Mouse (Mus musculus) forebrain, embryonic 10.5 days (tissue): Measurements from ENCODE around the gene Rsf1. TPM values are rescaled to one million over a fixed set of nuclear protein-coding genes. Genes with fewer than 3 reads are reported as not detected.

Source experiments
- DNase-seq: peaks from one replicate; pipeline ENCODE4 v3.0.0-alpha.2; 2017; ENCODE audit warnings: low spot score; ENCODE audit errors: extremely low spot score
- H3K27ac ChIP-seq: fragments of 300-500 bp; sonication (generic); 2 replicates; pipeline ENCODE4 v1.5.1; 2016; ENCODE audit warnings: mild to moderate bottlenecking
- H3K27me3 ChIP-seq: fragments of 300-500 bp; sonication (generic); 2 replicates; pipeline ENCODE4 v1.6.1; 2016; ENCODE audit warnings: mild to moderate bottlenecking; ENCODE audit not compliant: poor library complexity, severe bottlenecking
- H3K36me3 ChIP-seq: fragments of 300-500 bp; sonication (generic); replicated peaks from 2 replicates; pipeline ENCODE4 v1.6.1; 2016; ENCODE audit warnings: mild to moderate bottlenecking, moderate library complexity
- H3K4me1 ChIP-seq: fragments of 300-500 bp; sonication (generic); 2 replicates; pipeline ENCODE4 v1.6.1; 2016
- H3K4me3 ChIP-seq: fragments of 300-500 bp; sonication (generic); 2 replicates; pipeline ENCODE4 v1.5.1; 2016; ENCODE audit warnings: mild to moderate bottlenecking, moderate library complexity
- H3K9me3 ChIP-seq: fragments of 300-500 bp; sonication (generic); 2 replicates; pipeline ENCODE4 v1.6.1; 2016; ENCODE audit warnings: mild to moderate bottlenecking, moderate library complexity
- WGBS: fragments of 180-500 bp; shearing (Covaris S2); methylation state at CpG from one replicate; pipeline ENCODE4 v1.1.7; 2016; 5-methylcytosine and 5-hydroxymethylcytosine counted together
- polyA plus RNA-seq: library from polyadenylated mRNA; unstranded; fragments of >200 nt; fragmentation: Nextera tagmentation; extraction: Ambion mirVana; gene quantifications from 2 replicates; pipeline ENCODE4 v1.2.1, GENCODE M21; 2016

Gene Rsf1
- polyA plus RNA-seq, 1 experiment from 2014 or later, result 23.4 TPM

GRCm38 (mm10) chr7:97714651-97715050 is 135.0 kb downstream of the Rsf1 start:
- no peaks in the 10 kb centered on the region for H3K4me1 ChIP-seq
- no peak for DNase-seq
- peaks cover 5% of the 10 kb centered on the region; the same call in 1 of the 2 replicates for H3K9me3 ChIP-seq
- H3K27ac ChIP-seq, result no peak overlapping the region
- H3K36me3 ChIP-seq, result peaks cover 92% of the 10 kb centered on the region
- H3K4me3 ChIP-seq, result no peak overlapping the region
- no peaks in the 10 kb centered on the region for H3K27me3 ChIP-seq
- WGBS, result 96% methylated on average over 5 of the region's 5 CpGs

- no peaks in the 10 kb centered on the region for H3K4me1 ChIP-seq
- no peak overlapping the region for H3K4me3 ChIP-seq
- H3K27me3 ChIP-seq, result no peaks in the 10 kb centered on the region
- peaks cover 5% of the 10 kb centered on the region; the same call in 1 of the 2 replicates for H3K9me3 ChIP-seq
- 95% methylated on average over 1 of the region's 1 CpGs for WGBS
- H3K36me3 ChIP-seq, result peaks cover 92% of the 10 kb centered on the region
- H3K27ac ChIP-seq, result no peak overlapping the region
- DNase-seq, result no peak
Measured at GRCm38 (mm10) chr7:97717326-97717725, 137.6 kb downstream of the Rsf1 start.

GRCm38 (mm10) chr7:97719078-97719477 is 139.4 kb downstream of the Rsf1 start:
- peaks cover 84% of the 10 kb centered on the region for H3K36me3 ChIP-seq

GRCm38 (mm10) chr7:97720109-97720508 is 140.4 kb downstream of the Rsf1 start:
- no peaks in the 10 kb centered on the region for H3K27me3 ChIP-seq
- no peak for DNase-seq
- WGBS, result 88% methylated on average over 5 of the region's 5 CpGs
- H3K9me3 ChIP-seq, result no peaks in the 10 kb centered on the region
- no peak overlapping the region for H3K4me3 ChIP-seq
- H3K27ac ChIP-seq, result no peak overlapping the region
- H3K4me1 ChIP-seq, result no peaks in the 10 kb centered on the region
- peaks cover 80% of the 10 kb centered on the region for H3K36me3 ChIP-seq

More at GRCm38 (mm10) chr7:97719078-97719477, 139.4 kb downstream of the Rsf1 start:
- no peak overlapping the region for H3K4me3 ChIP-seq
- WGBS, result 82% methylated on average over 5 of the region's 5 CpGs
- DNase-seq, result no peak
- H3K27ac ChIP-seq, result no peak overlapping the region
- no peaks in the 10 kb centered on the region for H3K27me3 ChIP-seq
- H3K4me1 ChIP-seq, result no peaks in the 10 kb centered on the region
- H3K9me3 ChIP-seq, result peaks cover 5% of the 10 kb centered on the region; the same call in 1 of the 2 replicates

- Histone ChIP-seq H3K27me3 (no peaks in the 10 kb centered on the region), H3K27ac (no peak overlapping the region), H3K36me3 (peaks cover 74% of the 10 kb centered on the region), H3K9me3 (no peaks in the 10 kb centered on the region), H3K4me1 (no peaks in the 10 kb centered on the region), H3K4me3 (no peak overlapping the region)
- WGBS, result 91% methylated on average over 7 of the region's 7 CpGs
- DNase-seq, result no peak
Measured at GRCm38 (mm10) chr7:97722278-97722918, 142.7 kb downstream of the Rsf1 start.

- peaks cover 9% of the 10 kb centered on the region for H3K4me1 ChIP-seq
- no peak for DNase-seq
- peaks cover 66% of the 10 kb centered on the region for H3K36me3 ChIP-seq
- H3K27ac ChIP-seq, result no peak overlapping the region
- H3K27me3 ChIP-seq, result no peaks in the 10 kb centered on the region
- WGBS, result 93% methylated on average over 11 of the region's 11 CpGs
- H3K9me3 ChIP-seq, result no peaks in the 10 kb centered on the region
- no peak overlapping the region for H3K4me3 ChIP-seq
Measured at GRCm38 (mm10) chr7:97723646-97724538, 144.2 kb downstream of the Rsf1 start.

- Histone ChIP-seq H3K4me3 (no peak overlapping the region), H3K9me3 (no peaks in the 10 kb centered on the region), H3K27me3 (no peaks in the 10 kb centered on the region), H3K4me1 (peaks cover 24% of the 10 kb centered on the region), H3K27ac (no peak overlapping the region), H3K36me3 (peaks cover 51% of the 10 kb centered on the region)
- no peak for DNase-seq
- 97% methylated on average over 6 of the region's 6 CpGs for WGBS
Measured at GRCm38 (mm10) chr7:97725401-97725800, 145.7 kb downstream of the Rsf1 start.

GRCm38 (mm10) chr7:97726080-97726479 is 146.4 kb downstream of the Rsf1 start:
- no peak overlapping the region for H3K27ac ChIP-seq
- no peak overlapping the region for H3K4me3 ChIP-seq
- WGBS, result 86% methylated on average over 7 of the region's 7 CpGs
- H3K36me3 ChIP-seq, result peaks cover 44% of the 10 kb centered on the region
- H3K27me3 ChIP-seq, result no peaks in the 10 kb centered on the region
- no peaks in the 10 kb centered on the region for H3K9me3 ChIP-seq
- peaks cover 28% of the 10 kb centered on the region for H3K4me1 ChIP-seq
- no peak for DNase-seq

GRCm38 (mm10) chr7:97726778-97727177 is 147.1 kb downstream of the Rsf1 start:
- no peak for DNase-seq
- Histone ChIP-seq H3K4me3 (no peak overlapping the region), H3K27ac (no peak overlapping the region), H3K36me3 (peaks cover 42% of the 10 kb centered on the region), H3K4me1 (peaks cover 28% of the 10 kb centered on the region), H3K27me3 (no peaks in the 10 kb centered on the region), H3K9me3 (no peaks in the 10 kb centered on the region)
- 76% methylated on average over 7 of the region's 7 CpGs for WGBS

- Histone ChIP-seq H3K9me3 (no peaks in the 10 kb centered on the region), H3K4me3 (no peak overlapping the region; the same call in 1 of the 2 replicates), H3K27me3 (no peaks in the 10 kb centered on the region), H3K27ac (0 out of 2 replicates have a peak overlapping the region, but pooled peaks have one; percentile 44), H3K4me1 (peaks cover 28% of the 10 kb centered on the region), H3K36me3 (peaks cover 30% of the 10 kb centered on the region)
- DNase-seq, result no peak
- WGBS, result 38% methylated on average over 14 of the region's 14 CpGs
Measured at GRCm38 (mm10) chr7:97728666-97729614, 149.3 kb downstream of the Rsf1 start.

GRCm38 (mm10) chr7:97730427-97730826 is 150.7 kb downstream of the Rsf1 start:
- Histone ChIP-seq H3K27ac (no peak overlapping the region), H3K36me3 (peaks cover 20% of the 10 kb centered on the region), H3K27me3 (peaks cover 8% of the 10 kb centered on the region), H3K9me3 (no peaks in the 10 kb centered on the region), H3K4me1 (peaks cover 34% of the 10 kb centered on the region), H3K4me3 (no peak overlapping the region)
- WGBS, result 47% methylated on average over 3 of the region's 3 CpGs
- no peak for DNase-seq

GRCm38 (mm10) chr7:97733606-97734005 is 153.9 kb downstream of the Rsf1 start:
- 88% methylated on average over 5 of the region's 5 CpGs for WGBS
- Histone ChIP-seq H3K9me3 (no peaks in the 10 kb centered on the region), H3K4me1 (peaks cover 58% of the 10 kb centered on the region), H3K27me3 (peaks cover 31% of the 10 kb centered on the region), H3K27ac (no peak overlapping the region), H3K4me3 (no peak overlapping the region), H3K36me3 (no peaks in the 10 kb centered on the region)
- DNase-seq, result no peak
